Mouse (Mus musculus) heart, postnatal 0 days (tissue): ENCODE measurements around the gene Dtd1. TPM values are rescaled to one million over a fixed set of nuclear protein-coding genes. Genes with fewer than 3 reads are reported as not detected.

Experiments
- ATAC-seq: fragments of 200-750 bp; cut with Nextera tagmentation; 2 replicates; pipeline ENCODE4 v1.8.0; 2017; ENCODE audit warnings: low read depth, moderate number of reproducible peaks, moderate library complexity; ENCODE audit not compliant: insufficient read depth
- DNase-seq: peaks from one replicate; pipeline ENCODE4 v3.0.0-alpha.2; 2016; ENCODE audit warnings: low spot score
- H3K27ac ChIP-seq: fragments of 300-500 bp; sonication (generic); 2 replicates; pipeline ENCODE4 v1.5.1; 2014; ENCODE audit warnings: low read depth, mild to moderate bottlenecking
- H3K27me3 ChIP-seq: fragments of 300-500 bp; sonication (generic); 2 replicates; pipeline ENCODE4 v1.6.1; 2014; ENCODE audit warnings: low read length, mixed read lengths; ENCODE audit not compliant: control insufficient read depth, insufficient read depth
- H3K36me3 ChIP-seq: fragments of 300-500 bp; sonication (generic); replicated peaks from 2 replicates; pipeline ENCODE4 v1.6.1; 2014; ENCODE audit warnings: low read length, mixed read lengths; ENCODE audit not compliant: control insufficient read depth, insufficient read depth
- H3K4me1 ChIP-seq: fragments of 300-500 bp; sonication (generic); 2 replicates; pipeline ENCODE4 v1.6.1; 2014; ENCODE audit warnings: antibody characterized with exemption; ENCODE audit not compliant: control insufficient read depth, insufficient read depth
- H3K4me2 ChIP-seq: fragments of 300-500 bp; sonication (generic); 2 replicates; pipeline ENCODE4 v1.6.1; 2014; ENCODE audit warnings: low read depth, mild to moderate bottlenecking, low read length, moderate library complexity
- H3K4me3 ChIP-seq: fragments of 300-500 bp; sonication (generic); 2 replicates; pipeline ENCODE4 v1.5.1; 2014; ENCODE audit warnings: low read depth, low read length
- H3K9ac ChIP-seq: fragments of 300-500 bp; sonication (generic); replicated peaks from 2 replicates; pipeline ENCODE4 v1.6.1; 2014; ENCODE audit warnings: low read depth, low read length, mixed read lengths
- H3K9me3 ChIP-seq: fragments of 300-500 bp; sonication (generic); replicated peaks from 2 replicates; pipeline ENCODE4 v1.6.1; 2016; ENCODE audit warnings: low read length; ENCODE audit not compliant: control insufficient read depth
- CTCF ChIP-seq: IDR thresholded peaks from 2 replicates; pipeline ENCODE4 v1.5.1; 2016; ENCODE audit warnings: antibody characterized with exemption, control low read depth, low read depth
- EP300 ChIP-seq: IDR thresholded peaks from 2 replicates; pipeline ENCODE4 v1.6.1; 2016; ENCODE audit warnings: antibody characterized with exemption, low read depth
- WGBS: fragments of 180-500 bp; shearing (Covaris S2); extraction: QIAGEN DNeasy Blood & Tissue Kit; methylation state at CpG from one replicate; pipeline ENCODE4 v1.1.7; 2014; 5-methylcytosine and 5-hydroxymethylcytosine counted together
- polyA plus RNA-seq: library from polyadenylated mRNA; unstranded; fragments of >200 nt; fragmentation: Nextera tagmentation; extraction: Ambion mirVana; gene quantifications from 2 replicates; pipeline ENCODE4 v1.2.1, GENCODE M21; 2015
- total RNA-seq: library from RNA; depleted of rRNA; stranded (reverse); fragments of >200 nt; gene quantifications from 2 replicates; pipeline ENCODE4 v1.2.3, GENCODE M21; 2014; ENCODE audit warnings: low replicate concordance

The Dtd1 gene
- total and polyA plus RNA-seq, 2 experiments from 2014 or later, result 24.2 to 29.2 TPM

GRCm38 (mm10) chr2:144670289-144670930 is 70.7 kb downstream of the Dtd1 start:
- ATAC-seq, result no peak
- Histone ChIP-seq H3K4me1 (peaks cover 9% of the 10 kb centered on the region; the same call in 1 of the 2 replicates), H3K27ac (no peak overlapping the region), H3K4me2 (no peak overlapping the region), H3K36me3 (no peaks in the 10 kb centered on the region), H3K9ac (no peak overlapping the region), H3K9me3 (0 out of 2 replicates have a peak, but pooled peaks cover 5% of the 10 kb centered on the region), H3K4me3 (no peak overlapping the region), H3K27me3 (no peaks in the 10 kb centered on the region)
- TF ChIP-seq EP300 (no peak), CTCF (no peak)
- 75% methylated on average over 5 of the region's 5 CpGs for whole genome bisulfite sequencing
- DNase-seq, result no peak

GRCm38 (mm10) chr2:144672397-144672796 is 72.7 kb downstream of the Dtd1 start:
- Histone ChIP-seq H3K9ac (no peak overlapping the region), H3K27me3 (no peaks in the 10 kb centered on the region), H3K4me1 (peaks cover 13% of the 10 kb centered on the region; the same call in 1 of the 2 replicates), H3K4me2 (no peak overlapping the region), H3K27ac (no peak overlapping the region), H3K4me3 (no peak overlapping the region), H3K9me3 (0 out of 2 replicates have a peak, but pooled peaks cover 5% of the 10 kb centered on the region), H3K36me3 (no peaks in the 10 kb centered on the region)
- ATAC-seq (no peak), DNase-seq (no peak)
- WGBS, result 79% methylated on average over 5 of the region's 5 CpGs
- TF ChIP-seq EP300 (no peak), CTCF (no peak)

GRCm38 (mm10) chr2:144676546-144677228 is 77.0 kb downstream of the Dtd1 start:
- H3K4me2 ChIP-seq, result peak overlapping the region; percentile 27; the same call in 1 of the 2 replicates
- 0 out of 2 replicates have a peak, but pooled peaks cover 5% of the 10 kb centered on the region for H3K4me1 ChIP-seq
- H3K36me3 ChIP-seq, result no peaks in the 10 kb centered on the region
- ATAC-seq (0 out of 2 replicates have a peak, but pooled peaks have one; percentile 60), DNase-seq (peak; percentile 29)
- no peaks in the 10 kb centered on the region; the same call in 1 of the 2 replicates for H3K27me3 ChIP-seq
- no peak for TF ChIP-seq CTCF
- TF ChIP-seq EP300, result no peak
- H3K4me3 ChIP-seq, result no peak overlapping the region
- no peak overlapping the region for H3K27ac ChIP-seq
- H3K9me3 ChIP-seq, result 0 out of 2 replicates have a peak, but pooled peaks cover 3% of the 10 kb centered on the region
- 22% methylated on average over 13 of the region's 13 CpGs for WGBS
- no peak overlapping the region for H3K9ac ChIP-seq

- Histone ChIP-seq H3K9me3 (no peaks in the 10 kb centered on the region), H3K9ac (no peak overlapping the region), H3K4me1 (0 out of 2 replicates have a peak, but pooled peaks cover 5% of the 10 kb centered on the region), H3K4me2 (no peak overlapping the region), H3K27ac (no peak overlapping the region), H3K27me3 (no peaks in the 10 kb centered on the region; the same call in 1 of the 2 replicates), H3K36me3 (no peaks in the 10 kb centered on the region), H3K4me3 (no peak overlapping the region)
- 48% methylated on average over 2 of the region's 2 CpGs for WGBS
- ATAC-seq (no peak), DNase-seq (no peak)
- TF ChIP-seq CTCF, result no peak
- no peak for TF ChIP-seq EP300
Observed at GRCm38 (mm10) chr2:144677229-144677571, 77.5 kb downstream of the Dtd1 start.

GRCm38 (mm10) chr2:144678779-144679178 is 79.1 kb downstream of the Dtd1 start:
- no peaks in the 10 kb centered on the region for H3K9me3 ChIP-seq
- no peak for ATAC-seq
- H3K4me1 ChIP-seq, result 0 out of 2 replicates have a peak, but pooled peaks cover 5% of the 10 kb centered on the region
- DNase-seq, result no peak
- no peaks in the 10 kb centered on the region; the same call in 1 of the 2 replicates for H3K27me3 ChIP-seq
- no peak overlapping the region for H3K27ac ChIP-seq
- TF ChIP-seq CTCF (no peak), EP300 (no peak)
- WGBS, result 91% methylated on average over 6 of the region's 6 CpGs
- H3K4me2 ChIP-seq, result no peak overlapping the region
- H3K36me3 ChIP-seq, result no peaks in the 10 kb centered on the region
- H3K9ac ChIP-seq, result no peak overlapping the region
- no peak overlapping the region for H3K4me3 ChIP-seq
